Mouse (Mus musculus) urinary bladder, postnatal 10 days (tissue): Measurements from ENCODE around the gene Ggt1.
A peak's percentile ranks its signal among the peaks of the same experiment; 100 is the strongest.
"Not testable (repeated sequence)": the region's sequence is repeated elsewhere in the genome, so short reads cannot be mapped to it uniquely, and the experiment has no call there.

Source experiments
- DNase-seq: peaks from one replicate; pipeline ENCODE4 v3.0.0; 2022; ENCODE audit warnings: low spot score

Gene Ggt1

GRCm38 (mm10) chr10:75561071-75561654, at the start of gene Ggt1:
TSS of gene Ggt1 (plus strand) at chr10:75561604.
- no peak for DNase-seq

GRCm38 (mm10) chr10:75511897-75512296, 49.5 kb upstream of the Ggt1 start:
- DNase-seq: no peak

GRCm38 (mm10) chr10:75512796-75513195, 48.6 kb upstream of the Ggt1 start:
- DNase-seq: no peak

- no peak for DNase-seq
Observed at GRCm38 (mm10) chr10:75513306-75514067, 47.9 kb upstream of the Ggt1 start.

DNA sequence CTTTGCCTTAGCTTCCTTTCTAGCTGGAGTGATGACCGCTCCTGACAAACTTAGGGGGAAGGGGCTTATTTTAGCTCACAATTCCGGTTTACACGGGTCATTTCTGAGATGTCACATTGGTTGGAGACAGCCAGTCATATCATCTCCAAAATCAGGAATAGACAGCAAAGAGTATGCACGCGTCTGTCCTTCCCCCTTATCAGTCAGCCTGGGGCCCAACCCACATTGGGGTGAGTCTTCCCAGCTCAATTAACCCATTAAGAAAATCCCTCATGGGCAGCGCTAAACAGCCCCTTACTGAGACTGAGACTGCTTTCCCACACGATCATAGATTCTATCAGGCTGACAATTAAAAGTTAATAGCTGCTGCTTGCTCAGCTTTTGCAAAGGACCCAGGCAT, 47.0 kb upstream of the Ggt1 start:
- no peak for DNase-seq

GRCm38 (mm10) chr10:75515216-75516037, 46.0 kb upstream of the Ggt1 start:
- DNase-seq: no peak

DNA sequence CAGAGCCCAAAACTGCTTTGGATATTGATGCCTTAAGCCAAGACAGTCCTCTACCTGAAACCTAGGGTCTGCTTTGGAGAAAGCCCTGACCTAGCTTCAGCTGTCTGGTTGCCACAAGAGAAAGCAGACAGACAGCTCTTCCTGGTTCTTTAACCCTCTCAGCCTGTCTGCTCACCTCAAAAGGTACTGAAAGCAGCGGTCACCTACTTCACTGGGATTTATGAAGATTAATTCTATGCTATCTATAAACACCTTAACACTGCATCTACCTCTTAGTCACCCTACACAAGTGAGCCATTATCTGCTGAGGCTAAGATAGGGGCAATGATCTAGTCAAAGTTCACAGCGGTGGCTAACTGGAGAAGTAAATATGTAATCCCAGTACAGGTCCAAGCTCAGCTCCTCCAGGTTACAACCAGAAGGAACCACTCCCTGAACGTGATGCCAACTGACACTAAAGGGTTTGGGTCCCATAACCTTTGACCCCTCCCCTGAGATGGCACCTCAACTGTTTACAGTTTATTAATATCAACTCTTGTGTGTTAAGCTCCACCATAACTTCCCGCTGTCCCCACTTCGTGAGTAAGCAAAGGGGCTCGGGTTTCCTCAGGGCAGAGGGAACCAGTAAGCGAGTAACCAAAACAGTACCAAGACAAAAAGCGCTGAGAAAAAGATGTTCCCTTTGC, 45.2 kb upstream of the Ggt1 start:
- DNase-seq: no peak

DNA sequence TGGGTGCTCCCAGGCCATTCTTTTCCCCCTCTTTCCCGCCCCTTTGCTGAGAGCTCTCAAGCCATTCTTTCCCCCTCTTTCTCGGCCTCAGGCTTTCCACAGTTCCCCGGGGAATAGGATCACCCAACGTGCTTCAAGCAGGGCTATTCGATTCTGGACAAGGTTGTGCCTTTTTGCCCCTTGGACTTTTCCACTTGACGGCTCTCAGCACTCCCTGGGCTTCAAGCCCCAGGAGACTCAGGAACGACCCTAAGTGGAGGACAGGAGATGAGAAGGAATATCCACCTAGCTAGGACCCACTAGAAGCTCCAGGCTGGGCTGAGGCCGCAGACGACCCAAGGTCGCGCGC, 44.7 kb upstream of the Ggt1 start:
- DNase-seq: no peak

- DNase-seq: peak; percentile 69
Observed at GRCm38 (mm10) chr10:75517073-75517757, 44.2 kb upstream of the Ggt1 start, which contains the start of gene Snrpd3. TSS of gene Snrpd3 (plus strand) at chr10:75517551.

- DNase-seq: peak; percentile 83
Observed at GRCm38 (mm10) chr10:75517758-75518143, 43.7 kb upstream of the Ggt1 start, which contains the start of gene Gucd1. TSS of gene Gucd1 (minus strand) at chr10:75517972.

DNA sequence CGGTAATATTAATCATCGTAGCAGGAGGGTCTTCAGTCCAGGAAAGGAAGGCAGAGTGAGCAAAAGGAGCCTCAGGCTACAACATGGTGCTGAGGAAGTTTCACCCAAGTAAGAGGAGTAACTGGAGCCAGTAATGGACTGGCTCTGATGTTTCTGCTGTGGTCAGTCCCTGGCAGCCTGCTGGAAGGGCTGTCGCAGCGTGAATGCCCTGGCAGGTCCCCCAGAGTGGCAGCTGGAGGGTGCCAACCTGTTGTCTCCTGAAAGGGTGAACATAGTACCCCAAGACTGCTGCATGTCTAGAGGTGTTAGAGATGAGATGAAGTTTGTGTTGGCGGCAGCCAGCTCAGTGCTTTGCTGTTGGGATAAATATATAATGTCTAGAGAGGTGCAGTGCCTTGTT, 40.8 kb upstream of the Ggt1 start:
- DNase-seq: no peak

DNA sequence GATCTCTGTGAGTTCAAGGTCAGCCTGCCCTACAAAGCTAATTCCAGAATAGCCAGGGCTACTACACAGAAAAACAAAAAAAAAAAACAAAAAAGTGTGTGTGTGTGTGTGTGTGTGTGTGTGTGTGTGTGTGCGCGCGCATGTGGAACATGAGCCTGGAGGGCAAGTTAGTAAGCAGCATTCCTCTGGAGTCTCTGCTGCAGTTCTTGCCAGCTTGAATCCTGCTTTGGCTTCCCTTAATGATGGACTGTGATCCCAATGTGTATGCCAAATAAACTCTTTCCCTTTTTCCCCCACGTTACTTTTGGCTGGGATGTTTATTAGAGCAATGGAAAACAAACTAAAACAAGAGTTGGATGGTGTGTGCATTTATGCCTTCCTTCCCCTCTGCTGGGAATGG, 39.8 kb upstream of the Ggt1 start:
- no peak for DNase-seq

GRCm38 (mm10) chr10:75525450-75525849, 36.0 kb upstream of the Ggt1 start:
- DNase-seq: not testable (repeated sequence)

GRCm38 (mm10) chr10:75530322-75530721, 31.1 kb upstream of the Ggt1 start:
- no peak for DNase-seq

- no peak for DNase-seq
Observed at GRCm38 (mm10) chr10:75531532-75532090, 29.8 kb upstream of the Ggt1 start.

DNA sequence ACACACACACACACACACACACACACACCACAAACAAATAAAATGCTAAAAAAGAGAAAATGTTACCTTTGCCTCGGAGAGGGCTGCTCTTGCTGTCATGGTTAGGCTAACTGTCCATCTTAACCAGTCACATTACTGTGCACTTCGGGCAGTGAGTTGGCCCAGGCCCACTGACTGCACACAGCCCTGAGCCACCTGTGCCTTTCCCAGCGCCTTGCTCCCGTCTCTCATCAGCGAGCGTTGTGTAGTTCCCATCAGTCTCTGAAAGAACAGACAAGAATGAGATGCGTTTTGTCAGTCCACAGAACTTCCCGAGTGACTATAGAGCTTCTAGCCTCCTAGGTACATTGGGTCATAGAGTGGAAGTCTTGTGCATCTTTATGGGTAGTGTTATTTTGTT, 27.2 kb upstream of the Ggt1 start:
- no peak for DNase-seq

- DNase-seq: no peak
Observed at GRCm38 (mm10) chr10:75534934-75535333, 26.5 kb upstream of the Ggt1 start.

DNA sequence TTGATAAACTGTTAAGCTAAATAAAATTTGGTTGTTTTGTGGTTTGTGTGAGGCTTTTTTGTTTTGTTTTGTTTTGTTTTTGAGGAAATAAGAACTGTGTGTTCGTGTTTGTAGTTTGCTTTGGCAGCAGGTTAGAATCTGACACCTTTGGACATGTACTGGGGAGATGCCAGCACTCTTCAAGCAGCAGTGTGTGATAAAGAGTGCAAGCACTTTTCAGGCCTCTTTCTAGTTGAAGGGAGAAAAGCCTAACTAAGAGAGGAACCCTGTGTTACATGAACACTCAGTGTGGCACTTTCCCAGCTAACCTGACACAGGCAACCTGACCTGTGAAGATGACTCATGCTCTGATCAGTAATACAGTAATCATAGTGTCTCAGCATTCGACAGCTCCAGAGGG, 26.0 kb upstream of the Ggt1 start:
- no peak for DNase-seq

DNA sequence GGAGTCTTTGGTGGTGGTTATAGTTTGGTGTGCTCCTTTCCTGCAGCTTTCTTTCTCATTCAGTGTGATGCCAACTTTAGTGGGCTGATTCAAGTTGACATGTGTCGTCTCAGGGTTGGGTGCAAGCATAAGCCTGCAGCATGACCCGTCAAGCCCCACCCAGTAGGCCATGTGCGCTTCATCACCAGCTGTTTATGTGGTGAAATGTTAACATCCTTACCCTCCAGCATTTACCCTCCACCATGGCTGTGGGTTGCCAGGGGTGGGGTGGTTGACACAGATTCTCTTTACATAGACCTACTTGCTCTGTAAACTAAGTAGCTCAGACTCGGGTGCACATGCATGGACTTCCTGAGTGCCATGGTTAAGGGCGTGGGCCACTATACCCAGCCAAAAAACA, 25.3 kb upstream of the Ggt1 start:
- DNase-seq: no peak

DNA sequence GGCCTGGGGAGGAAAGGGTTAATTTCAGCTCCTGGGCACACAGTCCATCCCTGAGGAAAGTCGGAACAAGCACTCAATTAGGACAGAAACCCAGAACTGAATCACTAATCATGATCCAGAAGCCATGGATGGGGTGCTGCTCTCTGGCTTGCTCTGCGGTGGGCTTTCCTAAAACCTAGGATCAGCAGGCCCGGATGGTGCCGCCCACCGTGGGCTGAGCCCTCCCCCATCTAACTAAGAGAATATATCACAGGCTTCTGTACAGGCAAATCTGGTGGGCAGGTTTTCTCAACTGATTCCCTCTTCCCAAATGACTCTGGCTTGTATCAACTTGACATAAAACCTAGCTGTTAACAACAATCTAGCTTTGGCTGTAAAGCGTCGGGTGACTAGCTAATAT, 13.5 kb upstream of the Ggt1 start:
- DNase-seq: no peak

GRCm38 (mm10) chr10:75548486-75548885, 12.9 kb upstream of the Ggt1 start:
- DNase-seq: no peak
